Mouse (Mus musculus) kidney, adult 10 weeks (tissue): Measurements from ENCODE around the gene Tbx10. TPM values are rescaled to one million over a fixed set of nuclear protein-coding genes. Genes with fewer than 3 reads are reported as not detected.

Experiments used
- polyA plus RNA-seq: library from polyadenylated mRNA; stranded (reverse); fragments of 350-450 nt; fragmentation: Illumina TruSeq; extraction: RNeasy Lipid Tissue Mini Kit (QIAGEN cat#74804); gene quantifications from one replicate; pipeline ENCODE4 v1.2.3, GENCODE M21; 2014; ENCODE audit warnings: low read depth, low replicate concordance

Gene Tbx10
- polyA plus RNA-seq: not detected

GRCm38 (mm10) chr19:3992416-3992815 is at the start of gene Tbx10:
TSS of gene Tbx10 (plus strand) at chr19:3992752.

DNA sequence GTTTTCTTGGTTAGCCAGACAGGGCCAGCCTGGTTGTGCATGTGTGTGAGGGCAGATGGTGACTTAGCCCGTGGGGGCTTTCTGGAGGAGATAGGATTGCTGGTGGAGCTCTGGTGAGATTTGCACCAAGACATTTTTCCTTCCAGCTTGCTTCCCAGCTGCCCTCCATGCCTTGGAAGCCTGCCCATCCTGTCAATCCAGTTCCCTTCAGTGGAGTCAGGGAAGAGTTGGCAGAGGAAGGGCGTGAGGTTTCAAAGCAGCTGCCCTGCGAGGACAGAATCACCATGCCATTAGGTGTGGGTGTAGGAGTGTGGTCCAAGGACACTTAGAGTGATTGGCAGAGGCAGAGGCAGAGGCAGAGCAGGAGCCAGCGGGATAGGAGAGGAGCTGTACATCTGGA is 34.1 kb upstream of the Tbx10 start, which contains the start of gene Aldh3b3:
Gene Aldh3b3 (plus strand): TSS at position 176 of the 400 bp plus-strand sequence.

GRCm38 (mm10) chr19:3972229-3972628 is 20.3 kb upstream of the Tbx10 start, which contains the start of gene Aldh3b2:
TSS of gene Aldh3b2 (plus strand) at chr19:3972328.

GRCm38 (mm10) chr19:3986334-3986733 is 6.2 kb upstream of the Tbx10 start, which contains the start of gene Acy3:
TSS of gene Acy3 (plus strand) at chr19:3986570.

DNA sequence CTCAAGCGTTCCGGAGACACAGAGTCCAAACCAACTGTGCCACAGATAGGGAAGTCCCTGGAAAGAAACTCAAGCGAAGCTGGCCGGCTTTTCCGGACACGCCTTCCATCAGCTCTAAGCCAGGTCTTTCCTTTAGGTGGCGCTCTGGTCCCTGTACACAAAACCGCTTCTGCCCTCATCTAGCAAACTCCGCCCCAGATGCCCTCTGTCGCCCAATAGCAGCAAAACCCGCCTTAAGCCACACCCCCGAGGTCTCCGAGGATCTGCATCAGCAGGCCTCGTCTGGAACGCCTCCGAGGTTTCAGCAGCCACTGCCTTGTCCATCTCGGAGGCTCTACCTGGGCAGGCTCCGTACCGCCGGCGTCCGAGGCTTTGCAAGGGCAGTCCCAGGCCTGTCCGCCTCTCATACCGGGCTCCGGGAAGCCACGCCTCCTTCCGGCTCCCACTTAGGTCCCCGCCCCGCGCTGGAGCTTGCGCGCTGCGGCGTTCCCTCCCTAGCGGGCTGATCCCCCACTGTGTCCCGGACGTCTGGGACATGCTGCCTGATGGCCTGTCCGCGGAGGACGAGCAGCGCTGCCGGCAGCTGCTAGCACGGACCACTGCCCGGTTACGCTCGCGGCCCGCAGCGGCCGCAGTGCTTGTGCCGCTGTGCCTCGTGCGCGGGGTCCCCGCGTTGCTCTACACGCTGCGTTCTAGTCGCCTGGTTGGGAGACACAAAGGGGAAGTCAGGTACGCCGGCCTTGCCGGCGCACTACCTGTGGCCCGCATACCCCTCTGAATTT is 7.8 kb downstream of the Tbx10 start, which contains the start of the genes Nudt8 and Gm49405:
Gene Nudt8 (plus strand): TSS at position 462 of the 782 bp plus-strand sequence.
Gene Gm49405 (plus strand): TSS at position 508 of the 782 bp plus-strand sequence.

DNA sequence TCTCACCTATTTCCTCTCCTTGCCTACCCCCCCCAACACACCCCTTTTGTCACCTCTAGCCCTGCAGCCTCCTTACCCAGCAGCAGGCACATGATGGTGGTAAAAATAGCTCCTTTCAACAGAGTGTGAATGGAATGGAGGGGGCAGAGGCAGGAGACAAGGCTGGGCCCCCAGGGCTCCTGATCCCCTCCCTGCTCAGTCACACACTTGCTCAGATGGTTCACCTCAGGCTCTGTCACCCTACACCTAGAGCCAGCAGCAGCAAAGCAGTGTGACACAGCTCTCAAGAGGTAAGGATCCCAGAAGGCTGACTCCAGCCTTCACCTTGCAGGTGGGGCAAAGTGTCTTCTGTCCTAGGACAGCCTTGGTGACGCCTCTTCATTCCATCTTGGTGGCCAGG is 10.6 kb downstream of the Tbx10 start, which contains the start of gene Doc2g:
Gene Doc2g (plus strand): TSS at position 202 of the 400 bp plus-strand sequence.

DNA sequence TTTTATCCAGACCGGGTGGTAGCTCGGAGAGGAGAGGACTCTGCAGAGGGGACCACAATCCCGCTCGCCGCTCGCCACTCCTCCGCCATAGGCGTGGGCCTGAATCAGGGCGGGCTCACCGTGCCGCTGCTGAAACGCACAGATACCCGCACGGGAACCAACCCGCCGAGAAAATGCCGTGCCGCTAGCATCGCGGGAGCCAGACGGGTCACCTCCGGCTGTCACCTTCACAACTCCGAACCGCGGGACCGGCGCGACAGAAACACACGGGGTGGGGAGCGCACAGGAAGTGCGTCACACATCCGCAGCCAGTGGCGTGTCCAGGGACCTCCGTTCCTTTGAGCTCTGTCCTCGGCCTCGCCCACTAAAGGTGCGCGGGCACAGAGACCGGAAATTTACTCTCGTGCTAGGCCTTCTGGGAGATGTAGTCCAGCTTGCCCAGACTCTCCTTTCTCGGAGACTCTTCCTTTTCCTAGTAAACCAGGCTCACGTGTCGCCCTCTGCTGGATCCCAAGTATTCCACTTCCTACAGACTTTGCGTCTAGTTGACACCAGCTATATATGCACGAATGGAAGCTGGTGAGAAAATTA is 20.0 kb downstream of the Tbx10 start, which contains the start of gene Ndufv1:
Gene Ndufv1 (minus strand): TSS at position 375 of the 591 bp plus-strand sequence.

DNA sequence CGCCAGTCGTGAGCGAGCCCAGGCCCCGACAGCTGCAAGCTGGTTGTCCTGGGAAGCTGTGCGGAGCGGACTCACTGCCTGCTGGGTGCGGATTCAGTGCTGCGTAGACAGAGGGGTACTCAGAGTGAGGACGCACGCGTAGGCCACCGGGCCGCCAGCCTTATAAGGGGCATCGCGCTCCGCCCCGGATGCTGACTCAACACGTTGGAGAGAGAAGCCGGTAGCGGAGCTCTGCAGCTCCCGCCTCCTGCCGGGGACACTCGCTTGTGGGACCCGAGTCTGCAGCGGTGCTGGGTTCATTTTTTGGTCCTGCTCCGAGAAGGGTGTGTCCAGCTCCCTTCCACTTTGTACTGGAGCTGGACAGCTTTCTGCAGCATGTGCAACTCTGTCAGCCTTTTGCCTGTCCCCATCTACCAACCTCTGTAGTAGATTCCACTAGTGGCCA is 45.3 kb downstream of the Tbx10 start, which contains the start of gene Gstp1:
Gene Gstp1 (minus strand): TSS at position 198 of the 445 bp plus-strand sequence.

DNA sequence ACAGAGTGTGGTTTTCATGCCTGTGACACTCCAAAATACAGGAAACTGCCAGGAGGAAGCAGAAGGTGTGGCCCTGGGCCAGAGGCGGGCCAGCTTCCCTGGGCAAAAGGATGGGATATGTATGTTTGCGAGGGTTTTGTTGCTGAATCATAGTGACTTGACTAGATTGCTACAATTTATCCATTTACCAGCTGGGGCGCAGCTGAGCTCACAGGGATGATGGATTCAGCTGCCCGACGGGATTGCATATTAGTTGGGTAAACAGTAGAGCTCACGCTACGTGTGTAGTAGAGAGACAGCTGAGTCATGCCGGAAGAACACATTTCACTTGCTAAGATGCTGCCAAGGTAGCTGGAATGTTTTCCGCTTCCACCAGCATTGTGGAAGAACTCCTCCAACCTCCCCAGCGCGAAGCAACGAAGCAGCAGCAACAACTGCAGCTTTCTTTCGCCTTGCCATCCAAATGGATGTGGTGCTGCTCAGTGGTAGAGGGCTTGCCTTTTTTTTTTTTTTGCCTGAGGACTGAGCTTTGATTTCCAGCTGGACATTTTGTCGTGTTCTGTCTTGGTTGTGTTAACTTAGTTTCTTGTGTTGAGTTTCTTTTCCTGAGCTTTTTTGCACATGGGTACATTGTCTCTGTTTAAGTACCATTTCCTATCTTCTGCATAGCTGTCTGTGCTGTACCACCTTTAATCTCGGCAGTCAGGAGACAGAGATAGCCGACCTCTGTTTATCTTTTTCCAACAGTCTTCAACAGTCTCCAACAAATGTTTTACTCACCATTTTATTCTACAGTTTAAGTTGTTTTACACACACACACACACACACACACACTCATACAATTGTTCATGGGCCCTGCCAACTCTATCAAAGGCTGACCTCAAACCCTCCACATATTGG is 53.7 kb downstream of the Tbx10 start, which contains the start of gene Gstp2:
Gene Gstp2 (minus strand): TSS at position 58 of the 900 bp plus-strand sequence.

Other genes with a start within 250 kb of the Tbx10 start
- gene Kmt5b, start 225.3 kb upstream of the Tbx10 start, polyA plus RNA-seq: 117 TPM
- 78.9 TPM for gene Chka, start 141.0 kb upstream of the Tbx10 start, polyA plus RNA-seq
- not detected for gene Tcirg1, start 85.6 kb upstream of the Tbx10 start, polyA plus RNA-seq
- gene Ndufs8, start 80.0 kb upstream of the Tbx10 start, polyA plus RNA-seq: 4.6 TPM
- gene Aldh3b1, start 62.9 kb upstream of the Tbx10 start, polyA plus RNA-seq: 0.53 TPM
- not detected for gene Unc93b1, start 57.6 kb upstream of the Tbx10 start, polyA plus RNA-seq
- 0.36 TPM for gene Aldh3b3, start 34.1 kb upstream of the Tbx10 start, polyA plus RNA-seq
- gene Aldh3b2, start 20.4 kb upstream of the Tbx10 start, polyA plus RNA-seq: not detected
- 47.4 TPM for gene Acy3, start 6.2 kb upstream of the Tbx10 start, polyA plus RNA-seq
- gene Nudt8, start 7.8 kb downstream of the Tbx10 start, polyA plus RNA-seq: 0.65 TPM
- not detected for gene Gm49405, start 7.9 kb downstream of the Tbx10 start, polyA plus RNA-seq
- not detected for gene Doc2g, start 10.6 kb downstream of the Tbx10 start, polyA plus RNA-seq
- gene Ndufv1, start 20.1 kb downstream of the Tbx10 start, polyA plus RNA-seq: 9.9 TPM
- gene Gstp1, start 45.2 kb downstream of the Tbx10 start, polyA plus RNA-seq: 14.6 TPM
- 10.1 TPM for gene Gstp2, start 53.3 kb downstream of the Tbx10 start, polyA plus RNA-seq
- not detected for gene Gstp3, start 66.8 kb downstream of the Tbx10 start, polyA plus RNA-seq
- gene Cabp2, start 88.8 kb downstream of the Tbx10 start, polyA plus RNA-seq: not detected
- 0.73 TPM for gene Cdk2ap2, start 104.4 kb downstream of the Tbx10 start, polyA plus RNA-seq
- 0.20 TPM for gene Pitpnm1, start 107.2 kb downstream of the Tbx10 start, polyA plus RNA-seq
- gene Aip, start 133.1 kb downstream of the Tbx10 start, polyA plus RNA-seq: 1.3 TPM
- not detected for gene Gpr152, start 147.0 kb downstream of the Tbx10 start, polyA plus RNA-seq
- gene Cabp4, start 151.3 kb downstream of the Tbx10 start, polyA plus RNA-seq: not detected
- 9.0 TPM for gene Coro1b, start 155.9 kb downstream of the Tbx10 start, polyA plus RNA-seq
- gene Ptprcap, start 160.9 kb downstream of the Tbx10 start, polyA plus RNA-seq: 2.3 TPM
- 2.2 TPM for gene Rps6kb2, start 170.6 kb downstream of the Tbx10 start, polyA plus RNA-seq
- 0.49 TPM for gene Carns1, start 182.7 kb downstream of the Tbx10 start, polyA plus RNA-seq
- not detected for gene Tbc1d10c, start 198.5 kb downstream of the Tbx10 start, polyA plus RNA-seq
- 97.3 TPM for gene Ppp1ca, start 199.3 kb downstream of the Tbx10 start, polyA plus RNA-seq
- gene Rad9a, start 208.9 kb downstream of the Tbx10 start, polyA plus RNA-seq: 1.5 TPM
- gene Clcf1, start 221.5 kb downstream of the Tbx10 start, polyA plus RNA-seq: 0.16 TPM
- not detected for gene AC109138.7, start 221.6 kb downstream of the Tbx10 start, polyA plus RNA-seq
- gene Pold4, start 239.1 kb downstream of the Tbx10 start, polyA plus RNA-seq: not detected